Mouse (Mus musculus) fibroblast of lung, adult 2 months (primary cell): ENCODE data around the gene Myadml2.

ENCODE experiments used
- DNase-seq: peaks from one replicate; pipeline ENCODE4 v3.0.0-alpha.2; 2011; ENCODE audit warnings: low read depth

The Myadml2 gene

GRCm38 (mm10) chr11:120660301-120661075, 12.5 kb upstream of the Myadml2 start:
- DNase-seq, result no peak

DNA sequence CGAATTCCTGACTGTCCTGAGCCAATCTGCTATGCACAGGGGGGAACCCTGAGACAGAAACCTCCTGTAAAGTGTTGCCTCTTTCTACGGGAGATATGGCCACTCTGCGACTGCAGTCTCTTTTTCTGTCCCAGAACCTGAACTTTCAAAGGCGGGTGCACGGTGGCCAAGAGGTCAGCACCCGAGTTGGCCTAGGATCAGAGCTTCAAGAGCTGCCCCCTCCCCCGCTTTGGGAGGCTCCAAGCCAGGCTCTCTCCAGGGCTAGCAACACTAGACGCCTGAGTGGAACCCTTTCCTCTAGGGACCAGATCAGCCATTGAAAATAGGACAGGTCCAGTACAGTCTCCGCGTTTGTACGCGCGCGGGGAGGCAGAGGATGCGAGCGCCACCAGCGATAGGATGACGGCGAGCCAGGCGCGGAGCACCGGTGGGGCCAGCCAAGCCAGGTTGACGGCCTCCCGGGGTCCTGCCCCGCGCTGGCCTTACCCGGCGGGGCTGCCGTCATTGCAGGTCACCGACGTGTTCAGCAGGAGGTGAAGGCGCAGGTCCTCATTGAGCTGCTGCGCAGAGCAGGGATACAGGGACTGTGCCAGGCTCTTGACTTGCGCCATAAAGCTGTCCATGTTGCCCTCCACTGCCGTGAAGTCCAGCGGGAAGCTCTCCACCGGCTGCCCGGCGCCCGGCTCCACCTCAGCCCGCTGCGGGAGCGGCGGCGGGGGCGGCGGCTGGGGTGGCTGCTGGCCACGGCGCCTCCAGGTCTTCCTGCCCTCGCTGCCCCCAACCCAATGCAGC, 11.7 kb upstream of the Myadml2 start:
- DNase-seq, result no peak

DNA sequence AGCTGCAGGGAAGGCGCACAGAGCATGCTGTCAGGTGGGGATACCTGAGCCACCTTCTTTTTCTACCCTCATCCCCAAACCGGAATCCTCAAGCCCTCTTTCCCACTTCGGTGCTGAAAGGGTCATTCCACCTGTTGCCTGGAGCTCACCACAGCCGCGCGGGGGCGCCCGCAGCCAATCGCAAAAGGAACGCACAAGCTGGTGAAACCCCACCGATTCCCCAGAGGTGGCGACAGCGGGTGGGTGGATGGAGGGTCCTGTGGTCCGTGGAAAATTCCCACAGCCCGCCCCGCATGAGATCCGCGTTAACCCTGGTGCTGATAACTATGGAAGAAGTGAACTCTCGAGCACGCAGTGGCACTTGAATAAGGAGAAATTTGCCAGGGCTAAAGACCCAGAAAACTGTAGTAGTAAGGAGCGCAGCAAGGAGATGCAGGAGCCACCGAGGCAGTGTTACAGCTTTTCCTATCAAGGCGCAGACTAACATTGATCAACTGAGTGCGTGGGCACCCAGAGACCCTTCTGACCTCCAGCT, 11.0 kb upstream of the Myadml2 start:
- no peak for DNase-seq

GRCm38 (mm10) chr11:120657301-120657700, 9.3 kb upstream of the Myadml2 start:
- DNase-seq, result no peak

DNA sequence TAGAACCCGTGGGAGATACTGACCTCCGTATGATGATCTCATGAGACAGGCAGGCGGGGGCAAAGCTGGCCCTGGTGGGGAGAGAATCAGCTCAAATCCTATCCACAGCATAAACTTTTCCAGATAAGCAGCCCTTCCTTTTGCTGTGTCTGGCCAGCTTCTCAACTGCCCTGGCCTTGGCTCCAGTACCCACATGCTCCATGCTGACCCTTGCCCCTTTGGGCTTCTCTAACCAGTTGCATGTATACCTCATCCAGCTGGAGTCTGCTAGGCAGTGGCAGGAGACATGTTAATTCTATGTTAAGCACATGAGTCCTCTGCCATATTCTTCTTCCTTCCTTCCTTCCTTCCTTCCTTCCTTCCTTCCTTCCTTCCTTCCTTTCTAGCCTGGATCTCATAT, 6.8 kb upstream of the Myadml2 start:
- no peak for DNase-seq

- DNase-seq, result no peak
These were observed 3.9 kb upstream of the Myadml2 start for GRCm38 (mm10) chr11:120651872-120652271.

- no peak for DNase-seq
These were observed 719 bp downstream of the Myadml2 start for GRCm38 (mm10) chr11:120647047-120647830.

DNA sequence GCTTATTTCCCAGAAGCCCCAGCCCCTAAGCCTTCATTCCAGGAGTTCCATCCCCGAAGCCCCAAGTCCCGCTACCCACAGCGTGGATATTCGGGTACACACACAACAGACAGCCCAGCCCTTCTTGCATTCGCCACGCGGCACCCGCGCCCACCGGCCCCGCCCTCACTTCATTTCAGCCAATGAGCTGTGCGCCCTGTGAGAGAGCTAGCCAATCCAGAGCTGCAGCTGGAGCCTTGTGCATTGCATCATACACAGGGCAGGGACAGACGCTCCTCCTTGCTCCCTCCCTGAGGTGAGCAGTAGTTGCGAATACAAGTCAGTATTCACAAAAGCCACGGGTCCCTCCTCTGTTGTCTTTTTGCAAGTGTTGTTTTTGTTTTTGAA, 4.4 kb downstream of the Myadml2 start, which contains the start of gene Pycr1:
TSS of gene Pycr1 (minus strand) at position 169 of the 387 bp plus-strand sequence.
- peak; percentile 90 for DNase-seq

DNA sequence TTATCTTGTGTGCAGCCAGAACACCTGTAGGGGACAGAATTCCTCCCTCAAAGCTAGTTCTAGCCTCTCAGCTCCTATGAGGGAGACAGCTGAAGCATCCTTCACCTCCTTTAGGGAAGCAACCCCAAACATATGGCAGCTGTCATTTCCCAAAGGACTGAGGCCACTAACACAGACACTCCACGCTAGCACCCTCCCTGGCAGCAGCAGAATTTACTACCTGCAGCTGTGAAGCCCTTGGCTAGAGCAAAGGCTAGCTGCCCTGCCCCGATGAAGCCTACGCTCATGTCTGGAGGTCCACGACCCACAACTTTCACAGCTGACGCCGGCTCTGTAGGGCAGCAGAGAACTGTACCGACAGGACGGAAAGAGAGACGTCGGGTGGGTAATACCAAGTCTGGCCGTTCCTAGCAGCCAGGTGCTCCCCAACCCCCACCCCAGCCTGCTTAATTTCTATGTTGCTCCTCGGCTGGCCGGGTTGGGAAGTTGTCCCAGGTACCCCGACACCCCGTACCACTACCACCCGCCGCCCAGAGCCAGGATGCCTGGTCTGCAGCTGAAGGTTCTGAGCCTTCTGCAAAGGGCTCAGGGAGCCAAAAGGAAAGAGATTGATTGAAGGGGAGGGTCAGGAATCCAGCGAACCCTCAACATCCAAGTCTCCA, 4.9 kb downstream of the Myadml2 start:
- DNase-seq, result no peak

- DNase-seq, result no peak
These were observed 6.1 kb downstream of the Myadml2 start for GRCm38 (mm10) chr11:120641869-120642268.

GRCm38 (mm10) chr11:120641255-120641654, 6.7 kb downstream of the Myadml2 start:
- DNase-seq, result no peak

- no peak for DNase-seq
These were observed 13.1 kb downstream of the Myadml2 start for GRCm38 (mm10) chr11:120634810-120635209.

GRCm38 (mm10) chr11:120633520-120634343, 14.2 kb downstream of the Myadml2 start, which contains the start of gene Mafg:
Mafg (minus strand) TSS chr11:120633600.
- DNase-seq, result peak; percentile 87

GRCm38 (mm10) chr11:120632559-120633519, 15.1 kb downstream of the Myadml2 start:
- peak; percentile 43 for DNase-seq

- DNase-seq, result no peak
These were observed 16.1 kb downstream of the Myadml2 start for GRCm38 (mm10) chr11:120631726-120632448.

DNA sequence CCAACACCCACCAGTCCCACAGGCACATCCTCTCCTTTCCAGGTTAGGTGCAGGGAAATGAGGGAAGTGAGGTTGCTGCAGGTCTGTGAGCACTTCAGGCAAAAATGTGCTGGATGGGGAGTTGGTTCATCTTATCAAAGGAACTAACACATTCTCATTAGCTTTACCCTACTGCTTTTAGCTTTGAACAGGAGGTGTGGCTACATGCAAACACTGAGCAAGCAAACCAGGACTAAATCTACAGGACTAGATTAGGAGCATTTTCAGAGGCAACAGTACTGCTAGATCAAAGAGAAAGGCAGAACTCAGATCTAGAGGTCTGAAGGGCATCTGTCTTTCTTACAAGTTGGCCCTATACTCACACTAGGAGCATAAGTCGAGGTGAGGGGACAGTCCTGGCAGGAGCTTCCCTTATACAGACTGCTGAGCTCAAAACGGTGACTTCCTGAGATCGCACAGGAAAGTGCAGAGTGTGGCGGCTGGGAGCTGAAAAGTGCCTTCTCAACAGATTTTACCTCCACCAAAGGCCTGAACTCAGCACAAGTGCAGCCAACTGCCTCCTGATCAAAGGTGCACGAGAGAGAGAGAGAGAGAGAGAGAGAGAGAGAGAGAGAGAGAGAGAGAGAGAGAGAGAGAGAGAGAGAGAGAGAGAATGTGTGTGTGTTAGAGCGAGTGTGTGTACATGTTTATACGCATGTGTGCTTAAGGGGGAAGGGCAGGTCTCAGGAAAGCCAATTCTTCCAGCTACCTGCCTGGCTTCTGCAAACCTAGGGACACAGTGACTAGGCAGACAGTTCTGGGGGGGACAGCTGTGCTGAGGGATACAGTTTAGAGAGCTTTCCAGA, 16.9 kb downstream of the Myadml2 start:
- DNase-seq, result no peak

DNA sequence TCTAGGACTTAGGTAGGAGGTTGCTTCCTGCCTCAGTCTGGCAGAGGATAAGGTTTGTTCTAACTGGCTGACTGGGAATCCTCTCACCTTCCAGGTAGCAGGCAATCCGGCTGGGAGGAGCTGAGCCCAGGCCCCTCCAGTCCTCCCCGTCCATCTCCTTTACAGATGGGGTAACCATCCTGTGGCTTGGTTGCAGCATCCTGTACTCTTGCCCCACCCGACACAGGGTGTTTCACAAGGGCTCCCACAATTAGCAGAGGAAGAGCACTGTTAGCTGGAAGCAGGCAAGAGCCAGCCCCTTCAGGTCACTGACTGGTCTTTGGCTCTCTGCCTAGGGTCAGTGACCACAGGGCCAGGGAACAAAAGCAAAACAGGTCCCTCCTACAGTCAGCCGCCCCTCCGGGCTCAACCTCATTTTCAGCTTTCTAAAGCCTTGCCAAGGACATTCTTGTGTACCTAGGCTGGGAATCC, 17.5 kb downstream of the Myadml2 start:
- no peak for DNase-seq

GRCm38 (mm10) chr11:120629911-120630310, 18.0 kb downstream of the Myadml2 start:
- DNase-seq, result no peak
